Mouse (Mus musculus): ENCODE measurements around the gene Isg15. TPM values are rescaled to one million over a fixed set of nuclear protein-coding genes. Genes with fewer than 3 reads are reported as not detected.
A peak's percentile ranks its signal among the peaks of the same experiment; 100 is the strongest.
"Not testable (repeated sequence)": the region's sequence is repeated elsewhere in the genome, so short reads cannot be mapped to it uniquely, and the experiment has no call there.

Isg15 gene
- polyA plus RNA-seq, 1 experiment from 2014 or later: 5.5 TPM

DNA sequence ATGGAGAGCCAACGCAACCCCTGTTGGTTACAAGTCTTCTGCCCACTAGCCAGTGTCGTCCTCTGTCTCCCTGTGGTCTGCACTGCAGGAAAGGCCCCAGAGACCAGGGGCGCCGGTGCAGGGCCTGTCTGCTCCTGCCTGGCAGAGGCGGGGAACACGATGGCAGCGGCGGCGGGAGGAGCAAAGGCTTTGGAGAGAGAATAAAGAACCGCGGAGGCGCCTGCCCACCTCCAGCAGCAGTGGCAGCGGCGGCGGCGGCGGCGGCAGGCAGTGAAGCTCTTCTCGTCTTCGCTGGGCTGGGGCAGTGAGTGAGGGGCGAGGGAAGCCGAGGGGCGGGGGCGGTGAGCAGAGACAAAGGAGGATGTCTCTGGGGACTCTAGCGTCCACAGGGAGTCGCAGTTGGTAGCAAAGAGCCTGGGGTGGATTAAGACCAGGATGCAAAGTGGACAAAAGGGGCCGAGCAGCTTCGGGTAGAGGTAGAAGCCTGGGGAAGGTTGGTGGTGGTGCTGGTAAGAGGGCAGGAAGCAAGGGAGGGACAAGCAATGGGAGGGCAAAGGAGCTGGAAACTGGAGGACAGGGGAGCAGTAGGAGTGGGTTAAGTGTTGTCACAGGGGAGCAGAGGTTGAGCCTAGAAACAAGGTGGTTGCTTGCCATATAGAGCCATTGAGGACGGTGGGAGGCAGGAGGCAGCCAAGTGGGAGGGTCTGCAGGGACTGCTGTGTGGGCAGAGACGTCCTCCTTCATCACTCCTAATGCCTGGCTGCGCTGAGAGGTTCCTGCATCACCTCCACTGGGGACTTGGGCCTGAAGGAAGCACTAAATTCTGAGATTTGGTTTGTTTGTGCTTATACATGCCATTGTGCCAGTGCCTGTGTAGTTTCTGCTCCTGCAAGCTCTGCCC is 14.4 kb downstream of the Isg15 start:
- peaks cover 76% of the 10 kb centered on the region for H3K4me1 ChIP-seq (replicated peaks)
- no peak for DNase-seq
- WGBS (ENCODE audit: insufficient replicate concordance): 10% methylated on average over 31 of the region's 31 CpGs

DNA sequence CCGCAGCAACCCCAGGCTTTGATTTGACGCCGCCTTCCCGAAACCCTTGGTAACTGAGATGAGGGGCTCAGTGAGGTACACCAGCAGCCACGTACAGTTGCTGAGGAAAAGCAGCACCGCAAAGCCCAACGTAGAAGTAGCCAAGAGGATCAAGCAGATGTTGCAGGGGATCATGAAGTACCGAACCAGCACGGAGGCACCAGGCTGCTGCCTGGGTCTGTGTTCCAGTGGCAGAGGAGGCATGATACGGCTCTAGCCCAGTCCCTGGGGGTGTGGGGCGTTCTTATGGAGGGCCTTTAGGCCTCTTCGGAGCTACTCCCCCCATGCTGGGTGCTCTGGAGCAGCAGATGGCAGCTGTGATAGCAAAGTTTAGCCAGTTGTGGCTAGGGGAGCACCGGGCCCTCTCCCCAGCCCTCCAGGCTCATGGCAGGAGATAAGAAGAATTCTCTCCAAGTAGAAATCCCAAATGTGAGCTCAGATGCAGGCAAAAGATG is 15.1 kb downstream of the Isg15 start:
- Histone ChIP-seq H3K4me3 (replicated peaks) (peak overlapping the region; percentile 46), H3K36me3 (peaks cover 4% of the 10 kb centered on the region; the same call in 1 of the 2 replicates), H3K27ac (peak overlapping the region; percentile 59), H3K4me2 (peak overlapping the region; percentile 70), H3K4me1 (replicated peaks) (peaks cover 73% of the 10 kb centered on the region), H3K27me3 (0 out of 2 replicates have a peak, but pooled peaks cover 2% of the 10 kb centered on the region), H3K9me3 (replicated peaks) (no peaks in the 10 kb centered on the region), H3K9ac (peak overlapping the region; percentile 64)
- DNase-seq (peak; percentile 64), ATAC-seq (ENCODE audit: low read depth) (peak; percentile 85)
- 51% methylated on average over 13 of the region's 13 CpGs for WGBS (ENCODE audit: insufficient replicate concordance)

More for the DNA sequence above, 14.4 kb downstream of the Isg15 start:
- no peaks in the 10 kb centered on the region for H3K9me3 ChIP-seq (replicated peaks)
- peak overlapping the region; percentile 64 for H3K9ac ChIP-seq
- H3K4me2 ChIP-seq: peak overlapping the region; percentile 70
- peak; percentile 35 for ATAC-seq (ENCODE audit: low read depth)
- peak overlapping the region; percentile 46 for H3K4me3 ChIP-seq (replicated peaks)
- H3K27ac ChIP-seq: peak overlapping the region; percentile 59
- H3K27me3 ChIP-seq: 0 out of 2 replicates have a peak, but pooled peaks cover 2% of the 10 kb centered on the region
- H3K36me3 ChIP-seq: peaks cover 5% of the 10 kb centered on the region

DNA sequence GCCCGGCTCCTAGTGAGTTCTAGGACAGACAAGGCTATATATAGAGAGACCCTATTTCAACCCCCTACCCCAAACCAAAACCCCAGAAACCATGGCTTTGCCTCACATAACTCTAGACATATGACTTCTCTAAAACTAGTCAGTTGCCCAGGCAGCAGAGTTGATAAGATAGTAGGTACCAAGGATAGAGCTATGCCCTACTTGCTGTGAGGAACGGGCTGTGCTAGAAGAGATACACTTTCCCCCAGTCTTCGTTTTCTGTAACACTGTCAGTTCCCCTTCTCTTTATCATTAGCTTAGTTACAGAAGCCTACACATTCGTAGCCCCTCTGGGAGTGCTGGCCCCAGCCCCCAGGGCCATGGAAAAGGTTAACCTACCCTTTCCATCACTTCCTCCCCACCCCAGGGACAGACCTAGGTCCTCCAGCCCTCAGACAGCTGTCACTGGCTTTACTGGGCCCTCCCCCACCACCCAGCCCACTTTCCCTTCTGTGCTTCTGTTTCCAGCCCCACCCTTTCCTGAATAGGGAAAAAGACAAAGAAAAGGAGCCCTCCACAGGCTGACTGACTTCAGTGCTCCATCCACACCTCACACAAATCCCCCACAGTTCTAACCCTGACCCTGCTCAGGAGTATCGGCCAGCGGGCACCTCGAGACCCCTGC is 16.2 kb downstream of the Isg15 start:
- H3K36me3 ChIP-seq: 0 out of 2 replicates have a peak, but pooled peaks cover under 1% of the 10 kb centered on the region
- H3K4me1 ChIP-seq (replicated peaks): peaks cover 63% of the 10 kb centered on the region
- H3K27me3 ChIP-seq: 0 out of 2 replicates have a peak, but pooled peaks cover 2% of the 10 kb centered on the region
- no peak overlapping the region for H3K4me3 ChIP-seq (replicated peaks)
- H3K9ac ChIP-seq: no peak overlapping the region
- 47% methylated on average over 7 of the region's 7 CpGs for WGBS (ENCODE audit: insufficient replicate concordance)
- DNase-seq: no peak
- peak overlapping the region; percentile 70 for H3K4me2 ChIP-seq
- peak overlapping the region; percentile 31; the same call in 1 of the 2 replicates for H3K27ac ChIP-seq
- no peaks in the 10 kb centered on the region for H3K9me3 ChIP-seq (replicated peaks)
- no peak for ATAC-seq (ENCODE audit: low read depth)

DNA sequence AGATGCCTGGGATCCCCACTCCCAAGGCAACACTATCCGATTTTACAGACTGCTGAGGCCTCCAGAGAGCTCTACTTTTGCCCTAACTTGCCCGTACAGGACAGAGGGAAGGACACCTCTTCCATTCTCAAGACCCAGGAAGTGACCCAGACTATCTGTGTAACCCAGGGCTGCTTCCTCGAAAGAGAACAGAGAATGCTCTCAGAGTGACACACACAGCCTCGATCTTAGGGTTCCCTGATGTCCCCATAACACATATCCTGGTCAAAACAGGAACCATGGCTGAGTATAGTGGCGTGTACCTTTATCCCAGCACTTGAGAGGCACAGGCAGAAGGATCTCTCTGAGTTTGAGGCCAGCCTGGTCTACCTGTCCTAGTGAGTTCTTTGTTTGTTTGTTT is 16.9 kb downstream of the Isg15 start:
- ATAC-seq (ENCODE audit: low read depth) (no peak), DNase-seq (no peak)
- 45% methylated on average over 5 of the region's 5 CpGs for WGBS (ENCODE audit: insufficient replicate concordance)
- H3K4me1 ChIP-seq (replicated peaks): peaks cover 56% of the 10 kb centered on the region
- no peaks in the 10 kb centered on the region for H3K9me3 ChIP-seq (replicated peaks)
- H3K27me3 ChIP-seq: 0 out of 2 replicates have a peak, but pooled peaks cover 2% of the 10 kb centered on the region
- H3K9ac ChIP-seq: no peak overlapping the region
- peaks cover 7% of the 10 kb centered on the region; the same call in 1 of the 2 replicates for H3K36me3 ChIP-seq
- no peak overlapping the region for H3K4me2 ChIP-seq
- H3K27ac ChIP-seq: no peak overlapping the region
- H3K4me3 ChIP-seq (replicated peaks): no peak overlapping the region

DNA sequence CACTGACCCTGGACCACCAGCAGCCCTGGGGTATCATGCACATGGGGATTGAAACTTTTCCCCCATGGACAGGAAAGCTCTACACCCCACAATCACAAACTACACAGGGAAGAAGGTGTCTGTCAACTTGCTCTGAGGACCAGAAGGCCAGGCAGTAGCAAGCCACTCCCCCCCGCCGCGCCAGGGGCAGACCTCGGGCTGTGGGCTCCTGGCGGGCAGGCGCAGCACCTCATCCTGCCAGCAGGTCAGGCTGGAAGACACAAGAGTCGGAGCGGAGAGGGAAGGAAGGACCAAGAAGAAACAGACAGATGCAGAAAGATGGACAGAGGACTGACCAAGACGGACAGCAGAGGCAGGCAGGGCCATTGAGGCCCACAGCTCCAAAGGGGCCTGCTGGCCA is 23.0 kb downstream of the Isg15 start:
- Histone ChIP-seq H3K4me3 (replicated peaks) (no peak overlapping the region), H3K4me2 (no peak overlapping the region), H3K4me1 (replicated peaks) (no peaks in the 10 kb centered on the region), H3K36me3 (peaks cover 57% of the 10 kb centered on the region), H3K27me3 (no peaks in the 10 kb centered on the region), H3K27ac (no peak overlapping the region), H3K9ac (no peak overlapping the region), H3K9me3 (replicated peaks) (no peaks in the 10 kb centered on the region)
- WGBS (ENCODE audit: insufficient replicate concordance): 94% methylated on average over 9 of the region's 9 CpGs
- no peak for DNase-seq
- ATAC-seq (ENCODE audit: low read depth): no peak

DNA sequence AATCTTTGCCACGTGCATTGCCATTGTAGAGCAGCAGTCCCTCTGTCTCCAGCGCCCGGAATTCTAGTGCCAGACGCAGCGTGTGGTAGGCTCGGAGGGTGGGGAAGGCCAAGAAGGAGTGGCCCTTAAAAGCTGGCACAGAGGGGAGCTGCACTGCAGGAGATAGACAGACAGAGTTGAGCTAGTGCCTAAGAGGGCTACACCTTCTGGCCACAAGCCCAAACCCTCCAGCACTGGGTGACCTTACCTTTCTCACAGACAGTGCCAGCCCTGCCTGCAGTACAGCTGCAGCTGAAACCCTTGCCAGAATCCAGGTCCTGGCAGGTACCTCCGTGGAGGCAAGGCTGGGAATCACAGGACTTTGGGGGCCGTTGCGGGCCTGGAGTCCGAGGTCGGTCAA is 28.8 kb downstream of the Isg15 start:
- no peak overlapping the region for H3K4me3 ChIP-seq (replicated peaks)
- no peaks in the 10 kb centered on the region for H3K4me1 ChIP-seq (replicated peaks)
- DNase-seq: no peak
- no peaks in the 10 kb centered on the region for H3K27me3 ChIP-seq
- peaks cover 86% of the 10 kb centered on the region for H3K36me3 ChIP-seq
- no peak overlapping the region for H3K9ac ChIP-seq
- no peak overlapping the region for H3K4me2 ChIP-seq
- no peaks in the 10 kb centered on the region for H3K9me3 ChIP-seq (replicated peaks)
- ATAC-seq (ENCODE audit: low read depth): no peak
- H3K27ac ChIP-seq: no peak overlapping the region
- WGBS (ENCODE audit: insufficient replicate concordance): 84% methylated on average over 11 of the region's 11 CpGs

DNA sequence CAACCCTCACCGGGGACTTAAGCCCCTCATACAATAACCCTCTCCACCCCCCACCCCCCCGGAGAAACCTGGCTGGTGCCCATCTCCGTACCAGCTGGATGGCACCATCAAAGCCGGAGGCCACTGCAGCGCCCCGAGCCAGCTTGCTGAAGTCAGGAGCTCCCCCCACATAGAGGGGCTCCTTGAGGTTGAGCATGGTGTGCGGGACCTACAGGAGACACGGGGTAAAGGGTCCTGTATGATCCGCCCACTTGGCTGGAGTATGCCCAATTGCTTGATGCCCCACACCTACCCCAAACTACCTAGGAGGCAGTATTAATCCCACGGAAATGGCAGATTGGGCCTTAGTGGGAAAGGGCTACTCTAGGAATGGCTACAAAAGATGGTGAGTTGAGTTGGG is 31.5 kb downstream of the Isg15 start:
- Histone ChIP-seq H3K36me3 (peaks cover 79% of the 10 kb centered on the region), H3K27me3 (no peaks in the 10 kb centered on the region), H3K9ac (no peak overlapping the region), H3K9me3 (replicated peaks) (no peaks in the 10 kb centered on the region), H3K27ac (no peak overlapping the region), H3K4me1 (replicated peaks) (no peaks in the 10 kb centered on the region), H3K4me2 (no peak overlapping the region), H3K4me3 (replicated peaks) (no peak overlapping the region)
- no peak for ATAC-seq (ENCODE audit: low read depth)
- WGBS (ENCODE audit: insufficient replicate concordance): 74% methylated on average over 10 of the region's 10 CpGs
- no peak for DNase-seq

DNA sequence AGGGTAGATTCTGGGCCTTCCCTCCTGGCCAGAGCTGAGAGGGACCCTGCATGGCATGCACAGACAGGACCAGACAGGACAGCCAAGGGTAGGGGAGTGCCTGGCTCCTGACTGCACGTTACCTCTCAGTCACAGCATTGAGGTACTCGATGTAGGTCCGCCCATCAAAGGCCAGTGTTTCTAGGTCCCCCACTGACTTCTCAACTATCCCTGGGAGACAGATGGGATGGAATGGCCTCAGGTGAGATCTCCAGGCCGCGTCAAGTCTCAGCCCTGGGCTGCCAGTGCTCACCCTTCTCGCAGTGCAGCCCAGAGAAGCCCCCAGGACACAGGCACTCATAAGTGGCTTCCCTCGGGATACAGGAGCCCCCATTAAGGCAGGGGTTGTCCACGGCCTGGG is 32.0 kb downstream of the Isg15 start:
- Histone ChIP-seq H3K36me3 (peaks cover 74% of the 10 kb centered on the region), H3K4me2 (no peak overlapping the region), H3K4me1 (replicated peaks) (no peaks in the 10 kb centered on the region), H3K9me3 (replicated peaks) (no peaks in the 10 kb centered on the region), H3K9ac (no peak overlapping the region), H3K27me3 (no peaks in the 10 kb centered on the region), H3K4me3 (replicated peaks) (no peak overlapping the region), H3K27ac (no peak overlapping the region)
- ATAC-seq (ENCODE audit: low read depth) (no peak), DNase-seq (no peak)
- WGBS (ENCODE audit: insufficient replicate concordance): 82% methylated on average over 8 of the region's 8 CpGs

DNA sequence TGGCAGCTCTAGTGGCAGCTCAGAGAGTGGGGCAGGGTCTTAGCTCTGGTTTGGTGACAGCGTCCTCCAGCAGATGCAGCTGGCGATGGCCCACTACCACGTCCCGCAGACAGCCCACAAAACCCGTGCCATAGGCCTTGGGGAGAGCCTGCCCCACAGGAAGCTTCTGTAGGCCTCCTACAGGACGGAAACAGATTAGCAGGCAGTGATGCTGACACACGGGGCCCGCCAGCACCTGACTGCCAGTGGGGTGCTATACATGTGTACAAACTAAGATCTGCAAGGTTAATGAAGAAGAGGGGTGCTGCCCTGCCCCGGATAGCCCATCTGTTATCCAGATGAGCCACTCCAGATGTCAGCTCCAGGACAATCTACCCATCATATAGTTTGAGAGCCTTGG is 34.1 kb downstream of the Isg15 start:
- DNase-seq: no peak
- no peaks in the 10 kb centered on the region for H3K27me3 ChIP-seq
- no peak overlapping the region for H3K4me2 ChIP-seq
- no peaks in the 10 kb centered on the region for H3K4me1 ChIP-seq (replicated peaks)
- 68% methylated on average over 9 of the region's 9 CpGs for WGBS (ENCODE audit: insufficient replicate concordance)
- peaks cover 3% of the 10 kb centered on the region for H3K9me3 ChIP-seq (replicated peaks)
- no peak overlapping the region for H3K27ac ChIP-seq
- peaks cover 68% of the 10 kb centered on the region for H3K36me3 ChIP-seq
- peak; percentile 18; the same call in 1 of the 2 replicates for ATAC-seq (ENCODE audit: low read depth)
- no peak overlapping the region for H3K4me3 ChIP-seq (replicated peaks)
- H3K9ac ChIP-seq: no peak overlapping the region

DNA sequence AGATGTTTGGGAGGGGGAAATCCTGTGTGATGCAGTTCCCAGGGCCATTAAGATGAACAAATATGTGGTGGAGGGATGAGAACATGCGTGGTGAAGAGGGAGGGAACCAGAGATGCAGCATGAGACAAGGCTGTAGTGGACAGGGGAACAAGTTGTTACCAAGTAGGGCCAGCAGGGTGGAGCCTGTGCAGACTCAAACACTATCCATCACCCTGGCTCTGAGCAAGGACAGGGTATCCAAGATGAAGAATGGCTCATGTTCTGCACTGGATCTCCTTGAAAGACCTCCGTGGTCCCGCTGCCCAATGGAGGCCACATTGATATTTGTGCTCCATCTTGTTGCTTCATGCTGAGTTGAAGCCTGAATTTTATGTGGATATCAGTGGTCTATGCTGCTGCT is 45.8 kb downstream of the Isg15 start:
- peaks cover 12% of the 10 kb centered on the region; the same call in 1 of the 2 replicates for H3K9me3 ChIP-seq (replicated peaks)
- no peak for DNase-seq
- no peak overlapping the region for H3K9ac ChIP-seq
- WGBS (ENCODE audit: insufficient replicate concordance): 85% methylated on average over 3 of the region's 3 CpGs
- no peaks in the 10 kb centered on the region for H3K36me3 ChIP-seq
- no peak overlapping the region for H3K4me3 ChIP-seq (replicated peaks)
- no peak for ATAC-seq (ENCODE audit: low read depth)
- no peak overlapping the region for H3K27ac ChIP-seq
- H3K4me2 ChIP-seq: no peak overlapping the region
- H3K4me1 ChIP-seq (replicated peaks): no peaks in the 10 kb centered on the region
- H3K27me3 ChIP-seq: no peaks in the 10 kb centered on the region

DNA sequence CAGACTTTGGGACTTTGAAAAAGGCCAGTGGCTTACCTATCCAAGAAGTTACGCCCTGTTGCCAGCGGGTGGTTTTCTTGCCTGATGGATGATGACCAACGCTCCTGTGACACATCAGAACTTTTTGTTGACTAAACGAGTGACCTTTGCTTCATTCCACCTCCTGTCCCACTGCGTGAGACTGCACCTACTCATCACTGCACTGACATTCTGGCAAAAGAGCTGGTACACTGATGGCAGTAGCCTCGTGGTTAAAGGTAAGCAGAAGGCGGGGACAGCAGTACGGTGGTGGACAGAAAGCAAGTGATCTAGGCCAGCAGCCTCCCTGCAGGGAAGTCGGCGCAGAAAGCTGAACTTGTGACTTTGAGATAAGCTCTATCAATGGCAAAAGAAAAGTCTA is 49.7 kb downstream of the Isg15 start:
- not testable (repeated sequence) for H3K27me3 ChIP-seq; H3K27ac ChIP-seq; DNase-seq; H3K4me1 ChIP-seq (replicated peaks); H3K9ac ChIP-seq; H3K4me3 ChIP-seq (replicated peaks); ATAC-seq (ENCODE audit: low read depth); H3K9me3 ChIP-seq (replicated peaks); H3K4me2 ChIP-seq; H3K36me3 ChIP-seq
- WGBS (ENCODE audit: insufficient replicate concordance): 64% methylated on average over 10 of the region's 10 CpGs
